Mouse (Mus musculus) lung, embryonic 16.5 days (tissue): Measurements from ENCODE around the gene G2e3. TPM values are rescaled to one million over a fixed set of nuclear protein-coding genes. Genes with fewer than 3 reads are reported as not detected.

ENCODE experiments used
- ATAC-seq: fragments of 200-750 bp; cut with Nextera tagmentation; 2 replicates; pipeline ENCODE4 v1.8.0; 2017; ENCODE audit warnings: low read depth, mild to moderate bottlenecking, moderate library complexity
- H3K27ac ChIP-seq: fragments of 300-500 bp; sonication (generic); 2 replicates; pipeline ENCODE4 v1.5.1; 2014; ENCODE audit warnings: mild to moderate bottlenecking, control low read depth, low read length
- H3K27me3 ChIP-seq: fragments of 300-500 bp; sonication (generic); 2 replicates; pipeline ENCODE4 v1.6.1; 2014; ENCODE audit warnings: low read depth, low read length, mixed read lengths; ENCODE audit not compliant: control insufficient read depth, insufficient read depth
- H3K36me3 ChIP-seq: fragments of 300-500 bp; sonication (generic); 2 replicates; pipeline ENCODE4 v1.6.1; 2014; ENCODE audit warnings: low read length; ENCODE audit not compliant: control insufficient read depth, insufficient read depth
- H3K4me1 ChIP-seq: fragments of 300-500 bp; sonication (generic); replicated peaks from 2 replicates; pipeline ENCODE4 v1.6.1; 2014; ENCODE audit warnings: low read length, mixed read lengths; ENCODE audit not compliant: control insufficient read depth, insufficient read depth
- H3K4me2 ChIP-seq: fragments of 300-500 bp; sonication (generic); 2 replicates; pipeline ENCODE4 v1.6.1; 2014; ENCODE audit warnings: low read depth, low read length, control low read depth
- H3K4me3 ChIP-seq: fragments of 300-500 bp; sonication (generic); 2 replicates; pipeline ENCODE4 v1.5.1; 2014; ENCODE audit warnings: mild to moderate bottlenecking, low read length, control low read depth
- H3K9ac ChIP-seq: fragments of 300-500 bp; sonication (generic); 2 replicates; pipeline ENCODE4 v1.6.1; 2014; ENCODE audit warnings: low read length, control low read depth
- H3K9me3 ChIP-seq: fragments of 300-500 bp; sonication (generic); 2 replicates; pipeline ENCODE4 v1.6.1; 2016; ENCODE audit warnings: low read length; ENCODE audit not compliant: control insufficient read depth
- WGBS: fragments of 180-500 bp; shearing (Covaris S2); extraction: QIAGEN DNeasy Blood & Tissue Kit; methylation state at CpG from one replicate; pipeline ENCODE4 v1.1.7; 2014; 5-methylcytosine and 5-hydroxymethylcytosine counted together
- polyA plus RNA-seq: library from polyadenylated mRNA; unstranded; fragments of >200 nt; fragmentation: Nextera tagmentation; extraction: Ambion mirVana; gene quantifications from 2 replicates; pipeline ENCODE4 v1.2.1, GENCODE M21; 2015

Gene G2e3
- polyA plus RNA-seq, 1 experiment from 2014 or later = 39.1 TPM

GRCm38 (mm10) chr12:51368504-51368903, 20.6 kb downstream of the G2e3 start:
- WGBS = 95% methylated on average over 3 of the region's 3 CpGs
- Histone ChIP-seq H3K4me3 (no peak overlapping the region), H3K9ac (no peak overlapping the region), H3K27me3 (no peaks in the 10 kb centered on the region), H3K4me2 (no peak overlapping the region), H3K27ac (no peak overlapping the region), H3K4me1 (no peaks in the 10 kb centered on the region), H3K36me3 (peaks cover 30% of the 10 kb centered on the region), H3K9me3 (no peaks in the 10 kb centered on the region)
- no peak for ATAC-seq

DNA sequence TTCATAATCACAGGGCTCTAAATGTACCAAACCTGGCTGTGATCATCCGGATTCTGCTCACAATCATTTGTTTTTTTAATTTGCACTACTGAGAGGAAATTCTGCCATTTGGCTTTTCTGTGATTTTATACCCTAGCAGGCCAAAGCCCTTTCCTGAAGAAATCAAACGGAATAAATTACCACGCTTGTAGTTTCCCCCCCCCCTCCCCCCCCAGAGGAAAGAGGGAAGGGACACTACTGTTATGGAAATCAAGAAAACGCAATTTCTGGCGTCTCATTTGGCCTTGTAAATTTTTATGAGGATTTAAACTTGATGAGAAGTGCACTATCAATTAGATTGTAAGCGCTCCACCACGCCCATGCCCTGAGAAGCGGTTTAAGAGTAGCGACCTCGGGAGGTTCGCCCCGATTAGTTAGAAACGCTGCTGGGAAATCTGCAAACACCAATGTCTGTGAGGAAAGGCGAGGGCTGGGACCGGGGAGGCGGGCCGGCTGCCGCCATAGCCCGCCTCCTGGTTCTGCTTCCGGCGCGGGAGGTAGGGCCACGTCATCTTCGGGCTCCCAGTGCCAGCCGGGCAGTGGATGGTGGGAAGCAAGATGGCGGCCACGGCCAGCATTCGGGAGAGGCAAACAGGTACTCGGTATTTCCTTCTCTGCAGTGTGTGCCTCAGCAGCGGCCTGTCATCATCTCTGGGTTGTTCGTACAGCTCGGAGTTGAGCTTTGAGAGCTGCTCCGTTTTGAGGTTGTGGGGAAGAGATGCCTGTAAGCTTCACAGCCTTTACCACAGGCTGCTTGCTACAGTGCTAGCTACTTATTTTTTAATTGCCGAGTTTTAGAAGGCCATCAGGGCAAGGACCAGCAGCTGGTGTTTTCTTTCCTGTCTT, 29.4 kb downstream of the G2e3 start, which contains the start of gene Scfd1:
TSS of gene Scfd1 (plus strand) at position 508 of the 885 bp plus-strand sequence.
- Histone ChIP-seq H3K27ac (peak within 1 kb of the TSS; percentile 87), H3K27me3 (no peaks in the 10 kb centered on the region), H3K4me3 (peak within 1 kb of the TSS; percentile 92), H3K9ac (peak within 1 kb of the TSS; percentile 91), H3K9me3 (no peaks in the 10 kb centered on the region), H3K36me3 (peaks cover 13% of the 10 kb centered on the region), H3K4me2 (peak within 1 kb of the TSS; percentile 74), H3K4me1 (0 out of 2 replicates have a peak, but pooled peaks cover 2% of the 10 kb centered on the region)
- peak; percentile 100 for ATAC-seq
- under 1% methylated on average over 34 of the region's 34 CpGs for WGBS

DNA sequence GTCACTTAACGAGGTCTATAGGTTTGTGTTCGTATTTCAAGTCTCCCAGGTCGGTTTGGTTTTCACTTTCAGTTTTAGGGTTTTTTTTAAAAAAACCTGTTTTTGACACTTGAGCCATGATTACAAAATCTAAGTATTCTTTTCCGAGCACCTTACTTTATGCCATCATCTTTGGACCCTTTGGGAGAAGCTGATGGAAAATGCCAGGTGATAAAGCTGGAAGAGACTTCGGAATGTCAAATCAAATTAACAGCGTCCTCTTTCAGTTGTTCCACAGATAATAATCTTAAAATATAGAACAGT, 30.0 kb downstream of the G2e3 start:
- H3K27ac ChIP-seq = peak overlapping the region; percentile 87
- H3K9ac ChIP-seq = peak overlapping the region; percentile 91
- 12% methylated on average over 6 of the region's 6 CpGs for WGBS
- H3K4me2 ChIP-seq = peak overlapping the region; percentile 60
- peaks cover 9% of the 10 kb centered on the region; the same call in 1 of the 2 replicates for H3K36me3 ChIP-seq
- 0 out of 2 replicates have a peak, but pooled peaks cover 2% of the 10 kb centered on the region for H3K4me1 ChIP-seq
- peak overlapping the region; percentile 92 for H3K4me3 ChIP-seq
- no peaks in the 10 kb centered on the region for H3K9me3 ChIP-seq
- no peak for ATAC-seq
- no peaks in the 10 kb centered on the region for H3K27me3 ChIP-seq

GRCm38 (mm10) chr12:51399871-51400270, 52.0 kb downstream of the G2e3 start:
- Histone ChIP-seq H3K9ac (no peak overlapping the region), H3K27me3 (no peaks in the 10 kb centered on the region), H3K9me3 (no peaks in the 10 kb centered on the region), H3K27ac (no peak overlapping the region), H3K36me3 (peaks cover 30% of the 10 kb centered on the region), H3K4me1 (no peaks in the 10 kb centered on the region), H3K4me3 (no peak overlapping the region), H3K4me2 (no peak overlapping the region)
- 90% methylated on average over 6 of the region's 6 CpGs for WGBS
- no peak for ATAC-seq

DNA sequence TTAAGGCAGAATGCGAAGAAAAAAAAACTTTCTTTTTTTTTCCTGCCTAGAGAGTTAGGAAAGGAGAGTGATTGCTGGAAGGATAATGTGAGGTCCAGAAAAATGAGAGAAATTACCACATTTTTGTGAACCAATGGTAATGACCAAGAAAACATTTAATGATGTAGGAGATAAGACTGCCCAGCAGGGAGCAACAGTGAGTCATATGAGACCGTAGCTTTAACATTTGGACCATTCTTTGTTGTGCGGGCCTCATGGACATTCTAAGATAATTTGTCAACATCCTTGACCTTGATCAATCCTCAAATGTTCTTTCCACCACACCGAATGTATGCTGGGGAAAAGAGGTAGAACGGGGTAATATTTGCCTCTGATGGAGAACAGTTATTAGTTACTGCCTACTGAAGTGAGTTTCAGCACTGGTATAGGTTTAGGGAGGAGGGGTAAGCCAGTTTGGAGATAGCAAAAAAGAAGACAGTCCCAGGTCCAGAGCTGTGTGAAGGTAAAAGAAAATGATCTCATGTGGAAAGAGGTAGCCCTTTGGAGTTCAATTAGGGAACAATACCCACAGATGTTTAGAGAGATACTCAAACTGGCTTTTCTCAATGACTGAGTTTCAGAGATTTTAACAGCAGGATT, 54.3 kb downstream of the G2e3 start:
- Histone ChIP-seq H3K9ac (no peak overlapping the region), H3K4me2 (no peak overlapping the region), H3K9me3 (no peaks in the 10 kb centered on the region), H3K27ac (no peak overlapping the region), H3K4me1 (no peaks in the 10 kb centered on the region), H3K4me3 (no peak overlapping the region), H3K27me3 (no peaks in the 10 kb centered on the region), H3K36me3 (peaks cover 14% of the 10 kb centered on the region)
- 57% methylated on average over 5 of the region's 5 CpGs for WGBS
- ATAC-seq = no peak

DNA sequence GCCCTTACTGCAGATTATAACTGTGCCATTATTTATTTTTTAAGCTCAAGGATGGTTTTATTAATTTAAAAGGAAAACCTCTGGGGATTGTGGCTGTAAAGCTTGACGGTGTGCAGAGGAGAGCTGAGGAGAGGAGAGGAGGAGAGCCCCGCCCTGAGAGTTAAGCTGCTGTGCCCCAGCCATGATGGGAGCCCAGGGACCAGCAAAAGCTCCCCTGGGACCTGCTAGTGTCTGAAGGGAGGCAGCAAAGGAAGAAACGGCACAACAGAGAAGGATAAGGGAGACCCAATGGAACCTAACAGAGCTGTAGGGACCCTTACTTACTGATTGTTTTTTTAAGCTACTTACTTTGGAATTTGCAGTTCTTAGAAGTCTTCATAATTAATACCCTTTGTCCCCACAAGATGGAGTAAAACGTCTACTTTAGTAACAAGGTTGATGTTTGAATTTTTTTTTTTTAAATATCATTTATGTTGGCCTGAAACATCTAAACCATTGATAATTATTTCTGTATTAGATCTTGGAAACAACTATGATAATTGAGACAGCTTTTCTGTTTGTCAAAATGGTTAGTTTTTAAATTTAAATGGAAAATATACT, 56.2 kb downstream of the G2e3 start:
- no peak overlapping the region for H3K4me2 ChIP-seq
- H3K36me3 ChIP-seq = peaks cover 15% of the 10 kb centered on the region
- H3K4me3 ChIP-seq = no peak overlapping the region
- no peak overlapping the region for H3K9ac ChIP-seq
- H3K9me3 ChIP-seq = no peaks in the 10 kb centered on the region
- no peaks in the 10 kb centered on the region for H3K4me1 ChIP-seq
- no peak for ATAC-seq
- no peak overlapping the region for H3K27ac ChIP-seq
- H3K27me3 ChIP-seq = no peaks in the 10 kb centered on the region
- 59% methylated on average over 4 of the region's 4 CpGs for WGBS

GRCm38 (mm10) chr12:51411362-51411761, 63.5 kb downstream of the G2e3 start:
- no peak for ATAC-seq
- no peaks in the 10 kb centered on the region for H3K4me1 ChIP-seq
- H3K4me3 ChIP-seq = no peak overlapping the region
- H3K9me3 ChIP-seq = no peaks in the 10 kb centered on the region
- peaks cover 15% of the 10 kb centered on the region; the same call in 1 of the 2 replicates for H3K36me3 ChIP-seq
- 71% methylated on average over 4 of the region's 4 CpGs for WGBS
- no peak overlapping the region for H3K27ac ChIP-seq
- H3K27me3 ChIP-seq = no peaks in the 10 kb centered on the region
- H3K4me2 ChIP-seq = no peak overlapping the region
- H3K9ac ChIP-seq = no peak overlapping the region
